Mouse (Mus musculus) heart, adult 18-20 months (tissue): ENCODE data around the gene Pgls. TPM values are rescaled to one million over a fixed set of nuclear protein-coding genes. Genes with fewer than 3 reads are reported as not detected.

ENCODE experiments used
- DNase-seq, 2 experiments: peaks; one replicate each; pipeline ENCODE4 v3.0.0; 2021 to 2022; ENCODE audit warnings: mixed read lengths in 1 of 2
- total RNA-seq, 2 experiments: library from RNA; stranded (reverse); gene quantifications; 2 replicates each; pipeline ENCODE4 v1.2.3; 2021

Gene Pgls
- total RNA-seq, 2 experiments from 2014 or later: 66.5 to 72.2 TPM

DNA sequence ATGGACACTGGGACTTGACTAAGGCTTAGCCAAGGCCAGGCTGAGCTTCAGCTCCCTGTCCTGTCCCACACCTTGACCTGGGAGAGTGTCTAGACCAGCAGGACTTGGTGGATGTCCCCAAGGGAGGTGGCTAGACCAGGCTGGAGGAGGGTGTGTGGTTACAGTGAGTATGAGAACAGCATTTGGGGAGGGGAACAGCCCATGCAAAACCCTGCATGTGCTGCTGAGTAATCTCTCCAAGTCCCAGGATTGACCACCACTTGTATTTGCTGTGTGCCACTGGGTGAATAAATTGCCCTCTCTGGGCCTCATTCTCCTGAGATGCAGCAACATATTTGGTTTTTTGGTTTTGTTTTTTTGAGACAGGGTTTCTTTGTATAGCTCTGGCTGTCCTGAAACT lies 6.4 kb downstream of the Pgls start:
- no peak for DNase-seq

DNA sequence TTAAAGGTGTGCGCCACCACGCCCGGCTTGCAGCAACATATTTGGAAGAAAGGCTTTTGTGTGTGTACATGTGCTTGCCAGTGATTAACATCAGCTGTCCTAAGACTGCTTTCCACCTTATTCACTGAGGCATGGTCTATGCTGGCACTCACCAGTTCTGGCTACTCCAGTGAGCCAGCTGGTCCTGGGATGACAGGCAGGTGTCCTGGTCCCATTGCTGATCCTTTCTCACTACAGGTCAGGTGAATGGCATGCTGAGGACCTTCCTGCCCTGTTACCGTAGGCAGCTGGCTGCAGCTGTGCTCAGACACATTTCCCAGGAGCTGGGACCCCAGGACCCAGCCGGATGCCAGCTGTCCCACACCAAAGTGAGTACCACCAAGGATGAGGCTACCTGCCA lies 6.9 kb downstream of the Pgls start:
- DNase-seq: no peak

GRCm38 (mm10) chr8:71601939-71602665 lies 10.1 kb downstream of the Pgls start:
- DNase-seq: no peak

GRCm38 (mm10) chr8:71602666-71603334 lies 10.8 kb downstream of the Pgls start:
- DNase-seq: peak; percentile 78 to 87

DNA sequence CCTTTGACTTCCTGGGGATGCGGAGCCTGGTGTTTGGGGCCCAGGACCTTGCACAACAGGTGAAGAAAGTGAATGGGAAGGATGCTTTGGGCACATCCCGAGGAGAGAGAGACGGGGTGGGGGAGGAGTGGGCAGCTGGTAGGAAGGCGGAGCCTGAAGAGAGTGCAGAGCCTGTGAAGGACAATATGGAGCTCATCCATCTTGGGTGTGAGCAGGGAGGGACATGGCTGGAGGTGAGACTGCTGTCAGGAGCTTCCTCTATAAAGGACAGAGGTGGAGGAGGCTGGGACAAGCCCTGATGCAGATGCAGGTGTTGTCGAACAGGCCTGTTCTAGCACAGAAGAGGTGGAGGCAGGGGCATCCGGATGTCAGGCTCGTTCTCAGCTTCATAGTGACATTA lies 12.0 kb downstream of the Pgls start:
- DNase-seq: no peak

DNA sequence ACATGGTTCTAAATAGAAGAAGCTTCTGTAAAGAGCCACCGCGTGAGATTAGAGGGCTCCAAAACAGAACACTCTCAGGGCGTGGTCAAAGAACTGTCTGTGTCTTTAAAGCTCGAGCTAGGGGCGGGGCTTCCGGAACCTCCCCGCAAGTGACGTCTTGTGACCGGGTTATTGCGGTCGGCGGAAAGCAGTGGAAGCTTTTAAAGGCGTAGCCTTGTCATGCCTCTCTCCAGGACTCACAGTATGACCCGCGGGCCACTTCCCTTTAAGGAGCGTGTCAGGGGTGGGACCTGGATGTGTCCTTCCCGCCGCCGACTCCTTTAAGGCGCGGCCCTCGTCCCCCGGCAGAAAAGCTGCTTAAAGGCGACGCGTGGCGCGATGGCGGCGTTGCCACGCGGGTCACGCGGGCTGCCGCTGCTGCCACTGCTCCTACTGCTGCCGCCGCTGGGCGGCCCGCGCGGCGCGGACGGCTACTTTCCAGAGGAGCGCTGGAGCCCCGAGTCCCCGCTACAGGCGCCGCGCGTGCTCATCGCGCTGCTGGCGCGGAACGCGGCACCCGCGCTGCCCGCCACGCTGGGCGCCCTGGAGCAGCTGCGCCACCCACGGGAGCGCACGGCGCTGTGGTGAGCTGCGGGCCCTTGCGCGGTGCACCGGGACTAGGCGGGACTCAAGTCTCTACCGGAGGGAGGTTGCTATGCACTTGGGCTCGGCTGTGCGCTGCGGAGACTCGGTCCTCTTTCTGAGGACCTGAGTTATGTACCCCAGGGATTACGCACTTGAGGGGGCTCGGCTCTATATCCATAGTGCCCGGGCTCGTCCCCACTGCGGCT lies 19.1 kb downstream of the Pgls start, which contains the start of gene Colgalt1:
Gene Colgalt1, plus strand, starts transcription at position 177 of the 830 bp plus-strand sequence.
- DNase-seq: peak; percentile 99

GRCm38 (mm10) chr8:71612141-71612540 lies 20.2 kb downstream of the Pgls start:
- no peak for DNase-seq

- DNase-seq: peak in 1 of 2 experiments; percentile 35
Measured at GRCm38 (mm10) chr8:71613418-71613817, 21.4 kb downstream of the Pgls start.

GRCm38 (mm10) chr8:71619786-71620185 lies 27.8 kb downstream of the Pgls start:
- DNase-seq: no peak

GRCm38 (mm10) chr8:71625088-71625487 lies 33.1 kb downstream of the Pgls start:
- DNase-seq: peak in 1 of 2 experiments; percentile 42

DNA sequence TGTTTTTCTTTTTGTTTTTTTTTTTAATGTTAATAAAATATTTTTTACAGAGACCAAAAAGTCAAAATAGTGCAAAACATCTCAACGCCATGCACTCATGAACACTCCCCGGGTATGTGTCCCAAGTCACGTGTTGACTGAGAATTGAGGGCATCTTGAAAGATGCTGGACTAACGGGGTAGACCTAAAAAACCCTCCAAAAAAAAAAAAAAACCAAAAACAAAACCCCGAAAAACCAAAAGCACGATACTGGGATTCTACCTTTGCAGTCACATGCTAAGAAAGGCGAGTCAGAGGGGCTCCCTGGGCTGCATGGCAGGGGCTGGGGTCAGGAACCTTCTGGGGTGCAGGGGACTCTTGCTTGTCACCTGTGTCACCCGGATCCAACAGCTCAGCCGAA lies 34.8 kb downstream of the Pgls start:
- DNase-seq: no peak

- peak in 1 of 2 experiments; percentile 49 for DNase-seq
Measured at GRCm38 (mm10) chr8:71627265-71628099, 35.5 kb downstream of the Pgls start.

GRCm38 (mm10) chr8:71628396-71629095 lies 36.6 kb downstream of the Pgls start:
- DNase-seq: no peak

DNA sequence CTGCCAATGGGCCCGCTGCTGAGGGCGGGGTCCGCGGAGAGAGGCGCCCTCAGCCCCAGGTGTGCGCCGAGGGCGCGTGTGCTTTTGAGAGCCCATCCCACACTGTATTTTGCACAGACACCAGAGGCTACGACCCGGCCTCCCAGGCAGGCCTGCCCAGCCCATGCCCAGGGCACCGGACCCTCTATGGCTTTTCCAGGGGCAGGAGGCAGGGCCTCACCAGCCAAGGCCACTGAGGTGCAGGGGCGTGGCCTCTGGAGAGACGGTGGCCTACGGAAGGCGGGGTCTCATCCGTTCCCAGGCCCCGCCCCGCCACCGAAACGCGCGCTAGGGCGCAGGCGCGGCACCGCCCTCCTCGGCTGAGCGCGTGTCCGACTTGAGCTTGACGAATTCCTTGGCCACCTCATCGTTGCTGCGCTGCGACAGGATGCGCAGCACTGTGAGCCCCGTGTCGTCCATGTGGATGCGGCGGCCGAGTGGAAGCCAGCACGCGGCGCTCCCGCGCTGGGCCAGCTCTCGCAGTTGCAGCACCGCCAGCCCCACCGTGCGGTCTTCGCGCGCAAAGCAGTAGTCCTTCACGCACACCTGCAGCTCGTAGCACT lies 37.2 kb downstream of the Pgls start:
- DNase-seq: peak; percentile 96

DNA sequence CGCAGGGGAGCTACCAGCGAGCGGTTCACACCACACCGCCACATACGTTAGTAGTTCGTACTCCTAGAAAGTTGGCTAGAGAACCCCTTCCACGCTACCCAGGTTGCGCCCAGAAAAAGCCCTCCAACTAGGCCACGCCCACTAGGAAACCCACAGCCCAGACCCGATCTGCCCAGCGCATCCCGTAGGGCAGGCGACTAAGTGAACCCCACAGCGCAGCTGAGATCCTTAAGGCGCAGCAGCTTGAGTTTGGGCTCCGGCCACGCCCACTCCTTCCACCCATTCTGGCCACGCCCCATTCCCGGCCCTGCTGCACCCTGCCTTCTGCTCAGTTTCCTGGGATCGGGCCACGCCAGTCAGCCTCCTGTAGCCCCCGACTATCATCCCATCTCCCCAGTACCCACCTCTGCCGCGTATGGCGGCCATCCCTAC lies 37.8 kb downstream of the Pgls start:
- peak; percentile 42 to 57 for DNase-seq

DNA sequence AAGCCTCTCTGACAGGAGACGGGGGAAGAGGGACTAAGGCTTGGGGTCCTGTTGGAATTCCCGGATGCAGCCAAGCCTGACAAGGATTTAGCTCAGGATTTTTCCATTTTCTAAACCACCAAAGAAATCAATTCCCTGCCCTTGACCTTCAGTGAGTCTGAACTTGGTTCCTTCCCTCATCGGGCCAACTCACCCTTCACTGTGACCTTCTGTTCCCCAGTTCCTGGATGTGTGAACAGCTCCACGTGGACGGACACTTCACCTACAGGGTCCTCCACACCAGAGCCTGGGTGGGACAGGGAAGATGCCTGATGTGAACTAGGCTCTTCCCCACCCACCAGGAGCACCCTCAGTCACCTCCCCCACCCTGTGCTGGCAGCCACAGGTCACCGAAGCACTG lies 38.8 kb downstream of the Pgls start:
- no peak for DNase-seq

DNA sequence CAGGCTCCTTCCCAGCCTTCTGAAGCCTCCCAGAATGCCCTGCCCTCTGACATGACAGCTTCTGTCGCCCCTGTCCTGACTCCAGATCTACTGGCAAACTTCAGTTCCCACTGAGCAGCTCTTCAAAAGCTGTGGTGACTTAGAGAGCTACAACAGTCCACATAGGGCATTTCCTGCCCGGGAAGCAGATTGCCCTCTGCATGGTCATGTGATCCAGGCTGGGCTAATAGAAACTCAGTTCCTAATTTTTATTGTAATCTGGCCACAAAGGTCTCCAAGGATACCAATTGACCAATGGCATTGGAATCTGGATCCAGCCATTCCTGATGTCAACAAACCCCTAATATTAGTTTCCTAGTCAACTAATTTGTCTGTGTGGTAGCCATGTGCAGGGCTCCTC lies 39.9 kb downstream of the Pgls start:
- peak in 1 of 2 experiments; percentile 29 for DNase-seq

DNA sequence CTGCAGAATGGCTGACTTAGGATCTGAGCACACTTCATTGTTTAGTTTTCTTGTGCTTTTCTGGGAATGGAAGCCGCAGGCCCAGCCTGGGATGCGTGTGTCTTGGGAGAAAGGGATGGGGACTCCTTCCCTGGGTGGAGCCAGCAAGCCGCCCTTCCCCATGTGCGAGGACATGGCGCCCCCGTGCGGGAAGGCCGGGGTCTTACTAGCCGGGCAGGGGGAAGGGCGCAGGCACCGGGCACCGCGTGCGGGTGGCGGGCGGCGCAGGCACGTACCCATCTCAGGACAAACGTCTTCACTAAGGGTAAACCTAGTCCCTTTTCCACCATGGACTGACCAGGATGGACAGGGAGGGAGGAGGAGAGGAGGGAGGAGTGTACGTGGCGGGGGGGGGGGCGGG lies 41.2 kb downstream of the Pgls start:
- peak; percentile 60 to 66 for DNase-seq

DNA sequence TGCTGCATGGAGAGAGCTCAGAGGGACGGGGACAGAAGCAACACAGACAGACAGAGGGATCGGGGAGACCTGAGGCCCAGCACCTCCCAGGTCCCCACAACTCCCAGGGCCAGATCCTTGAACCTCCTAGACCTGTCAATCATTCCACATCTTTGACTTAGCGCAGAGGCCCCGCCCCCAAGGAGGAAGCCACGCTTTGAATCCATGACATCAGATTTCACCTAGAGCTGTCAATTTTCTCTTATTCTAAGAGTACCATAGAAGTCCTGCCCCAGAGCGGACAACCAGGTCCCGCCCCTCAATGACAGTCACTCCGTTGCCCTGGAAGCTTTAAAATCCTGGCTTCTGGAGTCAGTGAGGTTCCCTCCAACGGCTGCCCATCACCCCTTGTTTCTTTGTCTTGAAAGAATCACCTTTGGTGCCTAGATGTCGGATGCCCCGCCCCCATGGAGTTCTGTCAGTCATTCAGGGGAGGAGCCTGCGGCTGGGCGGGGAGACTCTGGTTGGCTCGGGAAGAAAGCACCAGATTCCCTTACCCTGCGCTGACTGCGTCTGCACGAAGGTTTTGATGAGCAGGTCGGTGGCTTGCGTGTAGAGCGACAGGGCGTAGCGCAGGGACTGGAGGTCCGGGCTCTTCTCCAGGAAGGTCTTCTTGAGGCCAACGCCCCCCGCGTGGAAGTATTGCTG lies 42.1 kb downstream of the Pgls start:
- DNase-seq: peak; percentile 57 to 58
